Mouse (Mus musculus): ENCODE data around the gene 4930555G01Rik.

Gene 4930555G01Rik

DNA sequence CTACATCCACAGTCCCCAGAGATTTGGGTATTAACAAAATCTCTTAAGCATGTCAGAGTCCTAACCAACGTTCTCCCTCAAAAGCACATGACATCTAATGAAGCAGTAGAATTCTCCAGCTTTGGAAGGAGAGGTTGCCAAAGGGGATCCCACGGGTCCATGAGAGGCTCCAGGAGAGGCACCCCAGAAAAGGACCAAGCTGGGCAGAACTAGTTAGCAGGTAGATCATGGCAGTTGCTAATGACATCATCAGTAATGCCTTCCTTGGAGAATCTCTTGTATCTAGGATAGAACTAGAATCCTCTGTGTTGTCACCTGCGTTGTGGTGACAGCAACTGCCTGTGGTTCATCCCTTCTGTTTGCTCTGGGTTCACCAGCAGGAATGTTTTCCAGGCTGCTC, at the start of gene 4930555G01Rik:
Gene 4930555G01Rik, plus strand, starts transcription at position 301 of the 400 bp plus-strand sequence.
- WGBS, result no CpG with 5 or more reads among the region's 3 CpGs

DNA sequence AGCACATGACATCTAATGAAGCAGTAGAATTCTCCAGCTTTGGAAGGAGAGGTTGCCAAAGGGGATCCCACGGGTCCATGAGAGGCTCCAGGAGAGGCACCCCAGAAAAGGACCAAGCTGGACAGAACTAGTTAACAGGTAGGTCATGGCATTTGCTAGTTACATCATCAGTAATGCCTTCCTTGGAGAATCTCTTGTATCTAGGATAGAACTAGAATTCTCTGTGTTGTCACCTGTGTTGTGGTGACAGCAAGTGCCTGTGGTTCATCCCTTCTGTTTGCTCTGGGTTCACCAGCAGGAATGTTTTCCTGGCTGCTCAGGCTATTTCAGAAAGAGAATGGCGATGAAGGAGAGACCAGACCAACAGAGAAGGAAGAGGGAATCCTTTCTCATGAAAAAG, 34.8 kb upstream of the 4930555G01Rik start, which contains the start of gene Gm3298:
Gene Gm3298, plus strand, starts transcription at position 301 of the 400 bp plus-strand sequence.
- 76% methylated on average over 1 of the region's 2 CpGs for WGBS

DNA sequence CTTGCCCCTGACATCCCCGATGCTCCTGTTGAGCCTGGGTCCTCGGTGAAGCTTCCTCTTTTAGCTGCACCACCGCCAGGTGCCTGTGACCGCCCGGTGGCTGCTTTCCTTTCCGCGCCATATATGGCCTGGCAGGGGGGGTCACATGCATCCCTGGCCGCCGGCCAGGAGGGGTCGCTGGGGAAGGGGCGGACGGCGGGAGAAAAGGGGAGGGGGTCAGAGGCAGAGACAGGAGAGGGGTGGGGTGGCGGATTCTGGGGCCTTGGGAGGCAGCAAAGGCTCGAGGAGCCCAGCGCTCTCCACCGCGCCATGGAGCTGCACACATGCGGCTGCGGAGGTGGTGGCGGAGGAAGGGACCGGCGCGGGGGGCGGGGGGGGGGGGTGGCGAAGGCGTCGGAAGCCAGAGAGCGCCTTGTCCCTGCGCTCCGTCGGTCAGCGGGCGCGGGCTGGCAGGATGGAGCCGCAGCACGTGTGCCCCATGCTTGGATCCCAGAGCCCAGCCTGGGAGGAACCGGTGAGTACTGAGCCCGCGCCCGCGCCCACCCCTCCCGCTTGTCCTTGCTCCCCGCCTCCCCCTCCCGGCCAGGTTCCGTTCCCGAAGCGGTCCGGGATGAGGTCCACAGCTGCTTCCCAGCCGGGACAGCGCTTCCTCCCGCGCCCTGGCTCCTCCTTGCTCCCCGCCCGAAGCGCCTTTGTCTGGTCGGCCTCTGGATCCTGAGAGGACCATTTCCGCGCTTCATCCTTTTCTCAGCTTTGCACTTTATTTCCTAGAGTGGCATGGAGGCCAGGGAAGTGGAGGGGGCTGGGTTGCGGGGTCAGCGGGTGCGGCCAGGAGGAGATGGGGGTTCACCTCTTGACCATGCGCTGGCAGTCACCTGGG, 20.4 kb downstream of the 4930555G01Rik start, which contains the start of gene Gm8281:
Gene Gm8281, plus strand, starts transcription at position 430 of the 880 bp plus-strand sequence.
- 2% methylated on average over 34 of the region's 63 CpGs for WGBS

Measured in cerebral cortex, adult 2 months (tissue).